Mouse (Mus musculus) adrenal gland, postnatal 14 days (tissue): ENCODE results near the gene Pacs1. TPM values are rescaled to one million over a fixed set of nuclear protein-coding genes. Genes with fewer than 3 reads are reported as not detected.
"Not testable (repeated sequence)": the region's sequence is repeated elsewhere in the genome, so short reads cannot be mapped to it uniquely, and the experiment has no call there.

Source experiments
- DNase-seq: peaks from one replicate; pipeline ENCODE4 v3.0.0; 2021; ENCODE audit warnings: mixed read lengths
- total RNA-seq: library from RNA; stranded (reverse); gene quantifications from 2 replicates; pipeline ENCODE4 v1.2.3, GENCODE M21; 2021

Gene Pacs1
- total RNA-seq, 1 experiment from 2014 or later, result 20.4 TPM

DNA sequence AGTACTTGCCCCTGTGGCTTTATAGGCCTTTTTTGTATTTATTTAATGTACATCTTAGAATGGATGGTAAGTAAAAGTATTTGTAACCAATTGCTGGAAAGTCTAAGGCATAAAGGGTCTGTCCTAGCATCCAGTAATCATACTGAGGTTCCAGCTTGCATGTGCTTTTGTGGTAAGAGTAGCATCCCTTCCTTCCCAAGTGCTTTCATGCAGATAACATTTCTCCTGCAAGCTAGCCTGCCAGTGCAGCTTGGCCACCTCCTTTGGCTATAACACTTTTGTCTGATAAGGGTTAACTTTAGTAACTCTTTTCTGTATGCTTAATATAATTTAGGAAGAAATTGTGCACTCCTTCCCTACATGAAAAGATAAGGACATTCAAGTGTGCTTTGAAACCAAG lies 4.9 kb downstream of the Pacs1 start:
- no peak for DNase-seq

- DNase-seq, result peak; percentile 30
These were observed 5.9 kb downstream of the Pacs1 start for GRCm38 (mm10) chr19:5267015-5267414.

- no peak for DNase-seq
These were observed 15.8 kb downstream of the Pacs1 start for GRCm38 (mm10) chr19:5257140-5257539.

- DNase-seq, result not testable (repeated sequence)
These were observed 35.9 kb downstream of the Pacs1 start for GRCm38 (mm10) chr19:5236981-5237380.

GRCm38 (mm10) chr19:5232696-5233095 lies 40.2 kb downstream of the Pacs1 start:
- no peak for DNase-seq

GRCm38 (mm10) chr19:5230110-5230509 lies 42.8 kb downstream of the Pacs1 start:
- no peak for DNase-seq

DNA sequence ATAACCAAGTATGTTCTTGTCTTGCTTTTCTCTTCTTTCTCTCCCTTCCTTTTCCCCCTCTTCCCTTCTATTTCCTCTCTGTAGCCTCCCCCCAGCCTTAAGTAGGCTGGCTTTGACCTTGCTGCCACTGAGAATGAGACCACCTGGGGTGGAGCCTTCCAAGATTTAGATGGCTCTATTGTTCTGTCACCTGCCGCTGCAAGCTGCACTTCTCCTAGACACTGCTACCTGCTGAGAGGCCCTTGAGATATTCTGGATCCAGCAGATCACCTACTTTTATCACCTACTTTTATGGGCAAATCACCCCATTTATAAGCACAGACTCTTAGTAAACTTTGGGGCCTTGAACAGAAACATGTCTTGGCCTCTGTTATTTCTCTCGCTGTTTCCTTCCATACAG lies 48.3 kb downstream of the Pacs1 start:
- DNase-seq, result no peak

DNA sequence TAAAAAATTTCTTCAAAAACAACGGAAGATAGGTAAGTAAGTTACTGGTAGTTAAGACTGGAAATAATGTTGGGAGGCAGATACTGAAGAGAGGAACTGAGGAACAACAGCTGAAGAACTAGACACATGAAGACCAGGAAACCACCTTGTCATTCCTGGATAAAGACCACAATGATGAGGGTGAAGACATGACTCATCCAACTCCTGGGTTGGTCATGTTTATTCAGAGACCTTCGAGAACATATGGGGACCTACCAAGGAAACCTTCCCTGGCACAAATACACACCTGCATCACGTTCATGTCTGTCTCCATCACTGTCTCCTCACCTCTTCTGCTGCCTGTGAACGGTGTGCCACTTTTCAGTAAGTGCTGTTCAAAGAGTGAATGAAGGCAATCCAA lies 48.8 kb downstream of the Pacs1 start:
- DNase-seq, result no peak

DNA sequence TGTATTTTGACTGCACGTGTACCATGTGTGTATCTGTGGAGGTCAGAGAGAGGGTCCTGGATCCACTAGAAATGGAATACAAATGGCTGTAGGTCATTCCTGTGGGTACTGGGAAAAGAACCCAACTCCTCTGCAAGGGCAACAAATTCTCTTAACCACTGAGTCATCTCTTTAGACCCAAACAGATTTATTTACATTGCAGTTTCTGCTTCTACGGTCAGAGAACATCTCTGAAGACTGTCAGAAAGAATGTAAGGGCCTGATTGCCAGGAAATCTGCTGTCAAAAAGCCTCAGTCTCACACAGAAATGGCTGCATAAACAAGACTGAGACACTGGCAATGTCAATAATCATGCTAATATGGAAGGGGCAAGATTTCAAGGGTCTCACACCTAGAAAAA lies 51.0 kb downstream of the Pacs1 start:
- DNase-seq, result no peak

- not testable (repeated sequence) for DNase-seq
These were observed 51.6 kb downstream of the Pacs1 start for GRCm38 (mm10) chr19:5221219-5221723.

GRCm38 (mm10) chr19:5220389-5220788 lies 52.5 kb downstream of the Pacs1 start:
- DNase-seq, result no peak

DNA sequence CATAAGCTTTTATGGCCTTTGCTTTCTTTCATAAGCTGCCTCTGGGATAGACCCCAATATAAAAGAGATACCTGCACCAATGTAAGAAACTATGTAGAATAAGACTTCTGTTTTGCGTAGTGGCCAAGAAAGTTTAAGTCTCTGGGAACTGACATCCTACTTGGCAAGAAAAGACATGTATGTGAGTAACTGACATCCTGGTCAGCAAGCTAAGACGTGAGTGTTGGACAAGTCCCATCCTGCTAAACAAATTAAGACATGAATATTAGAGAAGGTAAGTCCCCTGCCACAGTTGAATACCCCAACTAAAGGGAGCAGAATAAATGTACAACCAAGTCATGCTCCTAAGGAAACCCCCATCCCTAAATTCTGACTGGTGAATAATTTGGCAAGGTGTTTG lies 71.2 kb downstream of the Pacs1 start:
- no peak for DNase-seq

GRCm38 (mm10) chr19:5200617-5201016 lies 72.3 kb downstream of the Pacs1 start:
- not testable (repeated sequence) for DNase-seq

GRCm38 (mm10) chr19:5198553-5198952 lies 74.4 kb downstream of the Pacs1 start:
- DNase-seq, result no peak

DNA sequence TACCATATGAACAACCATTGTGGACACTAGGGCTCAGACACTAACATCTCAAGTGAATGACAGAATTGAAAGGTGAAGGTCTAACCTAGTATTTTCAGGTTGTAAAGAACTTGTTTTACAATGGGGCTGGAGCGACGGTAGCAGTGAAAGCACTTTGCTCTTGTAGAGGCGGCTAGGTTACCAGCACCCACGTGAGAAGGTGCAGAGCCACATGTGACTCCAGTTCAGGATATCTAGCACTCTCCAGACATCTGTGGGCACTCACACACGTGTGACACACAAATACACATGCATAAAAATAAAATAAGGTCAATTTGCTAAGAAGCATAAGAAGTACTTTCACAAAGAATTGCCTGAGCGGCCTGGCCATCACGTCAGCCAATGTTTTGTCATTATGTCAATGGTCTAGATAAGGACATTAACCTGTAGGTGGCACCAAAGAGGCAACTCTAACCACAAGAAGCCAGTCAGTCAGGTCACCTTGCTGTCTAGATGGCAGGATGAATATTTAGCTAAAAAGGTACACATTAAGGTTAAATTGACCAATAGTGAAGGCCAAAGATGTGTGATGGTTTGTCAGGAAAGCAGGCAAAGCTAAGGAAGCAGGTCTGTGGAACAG lies 77.4 kb downstream of the Pacs1 start:
- peak; percentile 61 for DNase-seq

- DNase-seq, result no peak
These were observed 80.5 kb downstream of the Pacs1 start for GRCm38 (mm10) chr19:5192397-5192796.

- DNase-seq, result peak; percentile 12
These were observed 85.5 kb downstream of the Pacs1 start for GRCm38 (mm10) chr19:5187439-5187838.

DNA sequence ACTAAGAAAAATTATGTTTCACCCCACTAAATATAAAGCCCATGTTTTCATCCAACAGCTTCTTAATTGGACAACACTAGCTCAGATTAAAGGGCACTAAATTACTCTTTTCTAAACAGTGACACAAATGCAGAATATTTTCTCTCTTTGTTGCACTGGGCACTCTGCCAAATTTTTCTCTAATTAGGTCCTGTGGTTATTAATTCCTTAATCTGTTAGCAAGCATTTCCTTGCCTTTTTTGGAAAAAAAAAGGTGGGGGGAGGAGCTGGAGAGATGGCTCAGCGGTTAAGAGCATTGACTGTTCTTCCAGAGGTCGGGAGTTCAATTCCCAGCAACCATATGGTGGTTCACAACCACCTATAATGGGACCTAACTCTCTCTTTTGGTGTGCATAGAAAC lies 91.0 kb downstream of the Pacs1 start:
- no peak for DNase-seq

DNA sequence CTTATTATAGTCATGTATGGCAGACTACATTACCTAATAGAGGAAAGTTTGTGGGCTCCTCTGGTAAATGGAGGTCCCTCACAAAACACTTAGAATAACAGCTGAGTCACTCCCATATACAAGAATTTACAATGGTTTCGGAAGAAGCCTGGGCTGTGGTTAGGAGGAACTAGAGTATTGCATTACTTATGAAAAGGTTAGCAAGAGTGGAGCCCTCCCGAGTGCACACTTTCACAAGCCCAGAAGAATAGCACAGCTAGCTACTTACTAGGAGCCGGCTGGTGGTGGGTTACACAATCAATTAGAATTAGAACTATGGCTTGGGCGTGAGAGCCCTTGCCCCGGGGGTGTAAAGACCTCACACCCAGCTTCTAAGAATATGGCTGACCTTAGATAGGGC lies 94.3 kb downstream of the Pacs1 start:
- DNase-seq, result no peak

DNA sequence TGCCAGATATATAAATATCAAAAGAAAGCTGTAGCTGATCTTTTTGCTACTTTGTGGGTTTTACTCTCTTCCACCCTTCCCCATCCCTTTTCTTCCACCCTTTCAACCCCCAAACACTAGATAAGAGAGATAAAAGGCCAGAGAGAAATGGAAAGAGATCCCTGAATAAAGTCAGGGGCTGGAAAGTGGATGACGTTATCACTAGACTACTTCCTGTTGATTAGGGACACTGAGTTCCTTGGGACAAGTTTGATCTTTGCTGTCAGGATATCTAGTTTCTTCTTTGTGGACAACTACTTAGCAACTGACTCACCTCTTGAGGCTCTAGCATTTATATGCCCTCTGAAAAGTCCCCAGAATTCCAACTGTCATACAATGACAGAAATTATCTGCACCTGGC lies 102.5 kb downstream of the Pacs1 start:
- no peak for DNase-seq

- no peak for DNase-seq
These were observed 105.4 kb downstream of the Pacs1 start for GRCm38 (mm10) chr19:5167477-5167876.

DNA sequence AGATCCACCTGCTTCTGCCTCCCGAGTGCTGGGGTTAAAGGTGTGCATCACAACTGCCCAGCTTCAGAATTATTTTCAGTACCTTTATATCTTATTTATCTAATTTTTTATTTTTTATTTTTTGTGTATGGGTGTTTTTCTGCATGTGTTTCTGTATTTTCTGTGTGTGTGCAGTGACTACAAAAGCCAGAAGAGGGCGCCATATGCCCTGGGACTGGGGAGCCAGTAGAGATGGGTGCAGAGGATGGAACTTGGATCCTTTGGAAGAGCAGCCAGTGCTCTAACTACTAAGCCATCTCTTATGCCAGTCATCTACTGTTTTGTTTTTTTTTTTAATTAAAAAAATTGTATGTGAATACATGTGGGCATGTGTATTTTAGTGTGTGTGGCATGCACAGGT lies 108.5 kb downstream of the Pacs1 start:
- DNase-seq, result peak; percentile 68

- no peak for DNase-seq
These were observed 111.0 kb downstream of the Pacs1 start for GRCm38 (mm10) chr19:5161913-5162312.

- DNase-seq, result peak; percentile 60
These were observed 120.7 kb downstream of the Pacs1 start for GRCm38 (mm10) chr19:5152261-5152660.

- no peak for DNase-seq
These were observed 121.2 kb downstream of the Pacs1 start for GRCm38 (mm10) chr19:5151741-5152140.
